In the genomic region with DNA sequence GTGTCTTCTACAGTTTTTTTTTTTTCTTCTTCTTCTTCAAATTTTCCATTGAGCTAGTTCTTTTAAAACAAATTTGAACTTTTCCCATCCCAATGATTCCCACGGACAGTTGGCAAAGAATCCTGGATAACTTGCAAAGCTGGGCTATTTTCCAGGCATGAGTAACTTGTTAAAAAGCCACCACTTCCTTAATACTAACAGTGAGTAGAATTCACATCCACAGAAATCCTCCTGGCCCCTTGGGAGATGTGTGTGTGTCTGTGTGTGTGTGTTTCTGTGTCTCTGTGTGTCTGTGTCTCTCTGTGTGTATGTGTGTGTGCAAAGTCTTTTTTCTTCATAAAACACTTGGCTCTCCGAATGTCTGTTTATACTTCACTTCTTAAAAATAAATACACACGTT, we compare ENCODE assay signal across 11 mouse cellular contexts.
A peak's percentile ranks its signal among the peaks of the same experiment; 100 is the strongest.
DNase-seq lines count a peak whose midpoint lies in the region; ATAC-seq and TF ChIP-seq lines count a peak whose summit lies in the region.
"Had no signal": no experiment of that assay in that cellular context is flagged by ENCODE, and none has a peak within 500 bp of the region (broad histone marks: within the 10 kb centered on the region; RNA-seq: fewer than 3 reads in every experiment).

No protein-coding gene starts in this region.

- peak; percentile 85 for DNase-seq in kidney, adult 2 months
- peak; percentile 6 for DNase-seq in brain, embryonic 14.5 days (ENCODE audit: low read depth)
- peak; percentile 33 for DNase-seq in heart, postnatal 0 days (ENCODE audit: low spot score)
- peak; percentile 74 for DNase-seq in lung, postnatal 10 days
- no peak for DNase-seq in frontal cortex, postnatal 10 days (ENCODE audit: low spot score in 2 of 2)
- DNase-seq in embryo, embryonic 10.5 days (ENCODE audit: low spot score) = no peak
- DNase-seq: embryo, embryonic 11 days; right cerebral cortex, adult 18-20 months had no signal

- WGBS in kidney, adult 2 months = 23% methylated on average over 3 of the region's 3 CpGs
- WGBS in kidney, embryonic 16.5 days = 40% methylated on average over 3 of the region's 3 CpGs
- 53% methylated on average over 3 of the region's 3 CpGs for WGBS in heart, postnatal 0 days

- TF ChIP-seq EP300 in heart, postnatal 0 days (IDR thresholded peaks at IDR 0.05; ENCODE audit: low read depth) = no peak

- no peaks in the 10 kb centered on the region for H3K27me3 ChIP-seq in kidney, adult 2 months (replicated peaks; ENCODE audit: control insufficient read depth, insufficient read depth, low read length)
- no peaks in the 10 kb centered on the region for H3K27me3 ChIP-seq in kidney, embryonic 16.5 days (ENCODE audit: insufficient read depth, low read length)
- H3K27me3 ChIP-seq in heart, postnatal 0 days (ENCODE audit: control insufficient read depth, insufficient read depth, low read length) = no peaks in the 10 kb centered on the region
- H3K27me3 ChIP-seq: limb, embryonic 12.5 days had no signal

- no peak for ATAC-seq in kidney, embryonic 16.5 days (ENCODE audit: low FRiP score, low TSS enrichment)
- no peak for ATAC-seq in heart, postnatal 0 days (ENCODE audit: insufficient read depth, low read depth)
- ATAC-seq: inflammation-experienced regulatory T-cells, adult 6 months had no signal

- H3K4me1 ChIP-seq in kidney, adult 2 months (ENCODE audit: control insufficient read depth, insufficient read depth, low read length) = peaks cover 3% of the 10 kb centered on the region; the same call in 1 of the 2 replicates
- 0 out of 2 replicates have a peak, but pooled peaks cover 3% of the 10 kb centered on the region for H3K4me1 ChIP-seq in kidney, embryonic 16.5 days (ENCODE audit: insufficient read depth, low read length)
- no peaks in the 10 kb centered on the region for H3K4me1 ChIP-seq in heart, postnatal 0 days (ENCODE audit: control insufficient read depth, insufficient read depth)
- H3K4me1 ChIP-seq: limb, embryonic 12.5 days had no signal

- no peak for TF ChIP-seq POLR2A in kidney, adult 2 months (IDR thresholded peaks at IDR 0.05; ENCODE audit: low read depth, low read length)
- TF ChIP-seq POLR2A in brain, embryonic 14.5 days (IDR thresholded peaks at IDR 0.05; ENCODE audit: borderline replicate concordance, extremely low read depth, insufficient read depth, insufficient read length, poor library complexity, severe bottlenecking) = no peak

- H3K9me3 ChIP-seq in kidney, embryonic 16.5 days (ENCODE audit: low read length) = no peaks in the 10 kb centered on the region
- no peaks in the 10 kb centered on the region for H3K9me3 ChIP-seq in heart, postnatal 0 days (replicated peaks; ENCODE audit: control insufficient read depth, low read length)
- H3K9me3 ChIP-seq: limb, embryonic 12.5 days had no signal

- no peaks in the 10 kb centered on the region for H3K36me3 ChIP-seq in kidney, adult 2 months (ENCODE audit: control insufficient read depth, insufficient read depth, low read length)
- H3K36me3 ChIP-seq in kidney, embryonic 16.5 days (ENCODE audit: insufficient read depth, low read length) = no peaks in the 10 kb centered on the region
- H3K36me3 ChIP-seq in heart, postnatal 0 days (replicated peaks; ENCODE audit: control insufficient read depth, insufficient read depth, low read length) = no peaks in the 10 kb centered on the region
- H3K36me3 ChIP-seq: limb, embryonic 12.5 days had no signal

- H3K4me2 ChIP-seq in kidney, embryonic 16.5 days (replicated peaks; ENCODE audit: low read depth, low read length) = no peak overlapping the region
- H3K4me2 ChIP-seq in heart, postnatal 0 days (ENCODE audit: low read depth, low read length) = no peak overlapping the region
- H3K4me2 ChIP-seq: limb, embryonic 12.5 days had no signal

- H3K27ac ChIP-seq in kidney, adult 2 months (ENCODE audit: insufficient read depth, low read depth, low read length) = peak overlapping the region; percentile 38; the same call in 1 of the 2 replicates
- H3K27ac ChIP-seq in kidney, embryonic 16.5 days (ENCODE audit: low read length) = no peak overlapping the region
- 0 out of 2 replicates have a peak overlapping the region, but pooled peaks have one; percentile 8 for H3K27ac ChIP-seq in heart, postnatal 0 days (ENCODE audit: low read depth)
- H3K27ac ChIP-seq: limb, embryonic 12.5 days had no signal

- no peak for TF ChIP-seq CTCF in kidney, adult 2 months (conservative IDR thresholded peaks at IDR 0.05; ENCODE audit: insufficient read depth, insufficient read length, low read depth, low read length)
- no peak for TF ChIP-seq CTCF in brain, embryonic 14.5 days (IDR thresholded peaks at IDR 0.05; ENCODE audit: borderline replicate concordance, extremely low read depth, insufficient read depth, insufficient read length)
- TF ChIP-seq CTCF in heart, postnatal 0 days (IDR thresholded peaks at IDR 0.05; ENCODE audit: low read depth) = no peak

- H3K9ac ChIP-seq in kidney, embryonic 16.5 days (replicated peaks; ENCODE audit: low read length) = no peak overlapping the region
- H3K9ac ChIP-seq in heart, postnatal 0 days (replicated peaks; ENCODE audit: low read depth, low read length) = no peak overlapping the region
- H3K9ac ChIP-seq: limb, embryonic 12.5 days had no signal

- H3K4me3 ChIP-seq in kidney, adult 2 months (ENCODE audit: insufficient read depth, low read depth, low read length) = no peak overlapping the region
- H3K4me3 ChIP-seq in kidney, embryonic 16.5 days (ENCODE audit: low read length) = no peak overlapping the region
- no peak overlapping the region for H3K4me3 ChIP-seq in heart, postnatal 0 days (ENCODE audit: low read depth, low read length)
- H3K4me3 ChIP-seq: limb, embryonic 12.5 days had no signal

Comparison
In these comparisons a context has a peak if more than half of its experiments do, and no peak if none do; other contexts are left out.
1. DNase-seq: peak in kidney, adult 2 months (single experiment), brain, embryonic 14.5 days (single experiment), heart, postnatal 0 days (single experiment) and lung, postnatal 10 days (single experiment); none in frontal cortex, postnatal 10 days (0 of 2) and embryo, embryonic 10.5 days (single experiment).